Mouse (Mus musculus): Measurements from ENCODE around the gene Clptm1. TPM values are rescaled to one million over a fixed set of nuclear protein-coding genes. Genes with fewer than 3 reads are reported as not detected.

Clptm1 gene
- polyA plus RNA-seq, 1 experiment from 2014 or later = 98.6 TPM

GRCm38 (mm10) chr7:19671511-19671910 is 6.7 kb upstream of the Clptm1 start:
- Histone ChIP-seq H3K27ac (replicated peaks in 1 of 2; ENCODE audit: control insufficient read depth in 1 of 2, insufficient read depth in 1 of 2, low read depth in 2 of 2, low read length in 2 of 2) (no peak overlapping the region), H3K27me3 (ENCODE audit: control insufficient read depth, insufficient read depth, low read length) (no peaks in the 10 kb centered on the region), H3K9me3 (ENCODE audit: control insufficient read depth, low read length) (no peaks in the 10 kb centered on the region), H3K4me3 (ENCODE audit: control insufficient read depth in 1 of 2, insufficient read depth in 1 of 2, low read depth in 1 of 2, low read length in 2 of 2) (no peak overlapping the region), H3K4me2 (ENCODE audit: low read length) (no peak overlapping the region), H3K9ac (ENCODE audit: low read length) (no peak overlapping the region), H3K4me1 (ENCODE audit: control insufficient read depth in 2 of 2, insufficient read depth in 2 of 2, low read length in 2 of 2) (peaks cover 4% of the 10 kb centered on the region in 2 experiments; a peak in 3 of 4 replicates), H3K36me3 (ENCODE audit: control insufficient read depth, insufficient read depth, low read length) (no peaks in the 10 kb centered on the region)
- no peak for ATAC-seq (ENCODE audit: insufficient number of reproducible peaks, insufficient read depth, low FRiP score, low read depth)
- WGBS = 62% methylated on average over 10 of the region's 10 CpGs

DNA sequence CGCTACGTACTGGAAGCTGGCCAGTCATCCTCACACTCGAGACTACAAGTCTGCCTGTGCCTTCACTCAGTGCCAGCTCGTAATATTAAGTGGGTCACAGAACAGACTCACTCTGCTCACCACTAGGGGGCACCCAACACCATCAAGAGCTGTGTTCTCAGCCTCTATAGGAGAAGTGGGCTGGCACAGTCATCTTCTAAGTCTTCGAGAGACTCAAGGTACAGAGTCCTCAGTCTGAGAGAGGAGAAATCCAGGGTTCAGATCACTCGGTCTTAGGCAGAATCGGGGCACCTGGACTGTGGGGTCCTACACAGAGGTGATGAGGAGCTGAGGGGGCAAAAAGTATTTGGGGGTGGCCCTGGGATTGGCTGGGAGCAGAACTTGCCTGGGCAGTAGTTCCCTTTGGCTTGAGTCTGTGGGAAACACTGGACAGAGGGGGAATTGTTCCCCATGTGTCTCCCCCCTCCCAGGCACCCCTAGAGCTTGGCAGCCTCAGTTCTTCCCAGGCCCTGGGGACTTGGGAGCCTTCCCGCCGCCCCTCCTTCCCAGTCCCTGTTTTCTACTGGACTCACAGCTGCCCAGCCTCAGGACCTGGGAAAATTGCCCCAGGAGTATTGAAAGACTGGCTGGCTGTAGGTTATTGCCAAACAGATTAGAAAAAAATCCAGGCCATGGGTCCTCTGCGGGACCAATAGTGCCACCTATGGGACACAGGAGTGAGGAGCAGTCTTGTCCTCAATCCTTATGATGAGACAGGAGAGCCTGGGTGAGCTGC is 4.3 kb upstream of the Clptm1 start:
- peak; percentile 72 for ATAC-seq (ENCODE audit: insufficient number of reproducible peaks, insufficient read depth, low FRiP score, low read depth)
- H3K4me2 ChIP-seq (ENCODE audit: low read length) = peak overlapping the region; percentile 39
- H3K27ac ChIP-seq (replicated peaks in 1 of 2; ENCODE audit: control insufficient read depth in 1 of 2, insufficient read depth in 1 of 2, low read depth in 2 of 2, low read length in 2 of 2) = peak overlapping the region in 1 of 2 experiments; percentile 58; a peak in 2 of 4 replicates
- no peaks in the 10 kb centered on the region for H3K27me3 ChIP-seq (ENCODE audit: control insufficient read depth, insufficient read depth, low read length)
- no peaks in the 10 kb centered on the region for H3K36me3 ChIP-seq (ENCODE audit: control insufficient read depth, insufficient read depth, low read length)
- peaks cover 4 to 9% of the 10 kb centered on the region in 2 experiments for H3K4me1 ChIP-seq (ENCODE audit: control insufficient read depth in 2 of 2, insufficient read depth in 2 of 2, low read length in 2 of 2)
- H3K9ac ChIP-seq (ENCODE audit: low read length) = peak overlapping the region; percentile 53
- no peak overlapping the region for H3K4me3 ChIP-seq (ENCODE audit: control insufficient read depth in 1 of 2, insufficient read depth in 1 of 2, low read depth in 1 of 2, low read length in 2 of 2)
- WGBS = 4% methylated on average over 10 of the region's 10 CpGs
- H3K9me3 ChIP-seq (ENCODE audit: control insufficient read depth, low read length) = no peaks in the 10 kb centered on the region

DNA sequence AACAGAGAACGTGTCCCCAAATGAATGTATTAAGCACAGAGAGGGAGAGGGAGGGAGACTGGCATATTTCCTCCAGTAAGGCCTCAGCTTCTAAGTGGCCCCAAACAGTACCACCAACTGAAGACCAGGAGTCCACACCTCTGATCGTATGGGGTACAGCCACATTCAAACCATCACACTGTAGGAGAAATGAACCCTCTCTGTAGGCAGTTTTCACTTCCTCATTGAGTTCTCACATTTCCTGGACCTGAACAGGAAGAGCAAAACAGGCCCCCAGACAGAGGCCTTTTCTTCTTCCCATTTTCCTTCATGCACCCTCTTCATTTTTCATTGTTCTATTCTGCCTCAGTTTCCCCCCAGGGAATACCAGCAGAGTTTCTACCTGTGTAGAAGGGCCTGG is 2.6 kb upstream of the Clptm1 start:
- H3K27ac ChIP-seq (replicated peaks in 1 of 2; ENCODE audit: control insufficient read depth in 1 of 2, insufficient read depth in 1 of 2, low read depth in 2 of 2, low read length in 2 of 2) = no peak overlapping the region
- no peak for ATAC-seq (ENCODE audit: insufficient number of reproducible peaks, insufficient read depth, low FRiP score, low read depth)
- no peak overlapping the region for H3K9ac ChIP-seq (ENCODE audit: low read length)
- no peaks in the 10 kb centered on the region for H3K9me3 ChIP-seq (ENCODE audit: control insufficient read depth, low read length)
- H3K27me3 ChIP-seq (ENCODE audit: control insufficient read depth, insufficient read depth, low read length) = no peaks in the 10 kb centered on the region
- H3K4me3 ChIP-seq (ENCODE audit: control insufficient read depth in 1 of 2, insufficient read depth in 1 of 2, low read depth in 1 of 2, low read length in 2 of 2) = no peak overlapping the region
- H3K4me2 ChIP-seq (ENCODE audit: low read length) = no peak overlapping the region
- peaks cover 4% of the 10 kb centered on the region; the same call in 1 of the 2 replicates for H3K36me3 ChIP-seq (ENCODE audit: control insufficient read depth, insufficient read depth, low read length)
- peaks cover 15 to 25% of the 10 kb centered on the region in 2 experiments for H3K4me1 ChIP-seq (ENCODE audit: control insufficient read depth in 2 of 2, insufficient read depth in 2 of 2, low read length in 2 of 2)
- whole genome bisulfite sequencing = 83% methylated on average over 2 of the region's 2 CpGs

DNA sequence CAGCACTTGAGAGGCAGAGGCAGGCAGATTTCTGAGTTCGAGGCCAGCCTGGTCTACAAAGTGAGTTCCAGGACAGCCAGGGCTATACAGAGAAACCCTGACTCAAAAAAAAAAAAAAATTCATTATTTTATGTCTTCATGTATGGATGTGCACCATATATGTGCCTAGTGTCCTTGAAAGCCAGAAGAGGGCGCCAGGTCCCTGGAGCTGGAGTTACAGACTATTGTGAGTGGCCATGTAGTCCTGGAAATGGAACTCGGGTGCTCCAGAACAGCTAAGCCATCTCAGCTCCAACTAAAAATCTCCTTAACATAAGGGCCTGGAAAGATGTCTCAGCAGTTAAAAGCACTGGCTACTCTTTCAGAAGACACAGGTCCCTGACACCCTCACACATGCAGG is 1.9 kb upstream of the Clptm1 start:
- WGBS = 55% methylated on average over 3 of the region's 3 CpGs
- no peak overlapping the region for H3K4me2 ChIP-seq (ENCODE audit: low read length)
- ATAC-seq (ENCODE audit: insufficient number of reproducible peaks, insufficient read depth, low FRiP score, low read depth) = no peak
- peaks cover 15 to 32% of the 10 kb centered on the region in 2 experiments for H3K4me1 ChIP-seq (ENCODE audit: control insufficient read depth in 2 of 2, insufficient read depth in 2 of 2, low read length in 2 of 2)
- no peak overlapping the region for H3K27ac ChIP-seq (replicated peaks in 1 of 2; ENCODE audit: control insufficient read depth in 1 of 2, insufficient read depth in 1 of 2, low read depth in 2 of 2, low read length in 2 of 2)
- H3K4me3 ChIP-seq (ENCODE audit: control insufficient read depth in 1 of 2, insufficient read depth in 1 of 2, low read depth in 1 of 2, low read length in 2 of 2) = no peak overlapping the region
- no peaks in the 10 kb centered on the region for H3K9me3 ChIP-seq (ENCODE audit: control insufficient read depth, low read length)
- H3K27me3 ChIP-seq (ENCODE audit: control insufficient read depth, insufficient read depth, low read length) = no peaks in the 10 kb centered on the region
- H3K36me3 ChIP-seq (ENCODE audit: control insufficient read depth, insufficient read depth, low read length) = peaks cover 10% of the 10 kb centered on the region
- H3K9ac ChIP-seq (ENCODE audit: low read length) = no peak overlapping the region

DNA sequence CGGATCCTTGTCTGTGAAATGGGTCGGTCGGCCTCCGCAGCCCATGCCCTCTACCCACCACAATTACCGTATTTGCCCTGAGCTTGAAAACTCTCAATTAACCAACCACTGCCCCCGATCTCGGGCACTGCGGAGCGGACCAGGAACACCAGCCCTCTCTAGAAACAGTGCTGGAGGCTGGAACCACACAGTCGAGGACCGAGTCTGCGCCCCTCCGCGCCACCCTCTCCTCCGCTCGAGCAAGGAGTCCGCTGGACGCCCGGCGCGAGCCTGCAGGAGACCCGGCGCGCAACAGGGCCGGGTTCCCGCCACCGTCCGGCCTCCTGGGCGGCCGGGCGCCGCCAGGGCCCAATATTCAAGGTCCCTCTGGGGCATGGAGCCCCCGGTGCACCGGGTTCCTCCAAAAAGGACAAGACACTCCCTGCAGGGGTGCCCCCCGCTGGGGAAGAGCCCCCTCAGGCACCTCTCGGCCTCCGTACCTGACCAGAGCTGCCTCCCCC is 328 bp downstream of the Clptm1 start:
- Histone ChIP-seq H3K4me1 (ENCODE audit: control insufficient read depth in 2 of 2, insufficient read depth in 2 of 2, low read length in 2 of 2) (peaks cover 15 to 32% of the 10 kb centered on the region in 2 experiments), H3K36me3 (ENCODE audit: control insufficient read depth, insufficient read depth, low read length) (peaks cover 21% of the 10 kb centered on the region), H3K4me2 (ENCODE audit: low read length) (peak overlapping the region; percentile 91), H3K9ac (ENCODE audit: low read length) (peak overlapping the region; percentile 100), H3K4me3 (ENCODE audit: control insufficient read depth in 1 of 2, insufficient read depth in 1 of 2, low read depth in 1 of 2, low read length in 2 of 2) (peak overlapping the region; percentile 75 to 100), H3K27ac (replicated peaks in 1 of 2; ENCODE audit: control insufficient read depth in 1 of 2, insufficient read depth in 1 of 2, low read depth in 2 of 2, low read length in 2 of 2) (peak overlapping the region in 1 of 2 experiments; percentile 93; a peak in 2 of 4 replicates), H3K9me3 (ENCODE audit: control insufficient read depth, low read length) (no peaks in the 10 kb centered on the region), H3K27me3 (ENCODE audit: control insufficient read depth, insufficient read depth, low read length) (no peaks in the 10 kb centered on the region)
- ATAC-seq (ENCODE audit: insufficient number of reproducible peaks, insufficient read depth, low FRiP score, low read depth) = peak; percentile 23
- whole genome bisulfite sequencing = under 1% methylated on average over 32 of the region's 37 CpGs

DNA sequence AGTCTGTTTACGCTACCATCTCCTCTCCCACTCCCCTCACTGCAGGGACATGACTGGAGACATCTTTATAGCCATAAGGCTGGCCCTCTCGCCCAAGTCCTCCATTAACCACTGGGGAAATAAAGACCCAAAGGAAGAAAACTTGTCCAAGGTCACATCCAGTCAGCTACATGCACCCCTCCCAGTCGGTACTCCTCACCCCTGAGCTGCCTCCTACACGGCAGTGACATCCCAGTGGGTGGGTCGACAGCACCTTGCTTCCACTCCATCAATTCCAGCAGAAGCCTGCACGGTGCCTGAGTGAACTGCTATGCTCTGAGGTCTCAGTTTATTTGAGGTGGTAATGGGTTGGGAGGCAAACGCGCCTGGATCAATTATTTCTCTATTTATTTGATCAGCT is 893 bp downstream of the Clptm1 start:
- 14% methylated on average over 8 of the region's 8 CpGs for WGBS
- no peak overlapping the region for H3K27ac ChIP-seq (replicated peaks in 1 of 2; ENCODE audit: control insufficient read depth in 1 of 2, insufficient read depth in 1 of 2, low read depth in 2 of 2, low read length in 2 of 2)

GRCm38 (mm10) chr7:19652614-19653013 is 12.2 kb downstream of the Clptm1 start:
- Histone ChIP-seq H3K9ac (ENCODE audit: low read length) (no peak overlapping the region), H3K9me3 (ENCODE audit: control insufficient read depth, low read length) (no peaks in the 10 kb centered on the region), H3K27ac (replicated peaks in 1 of 2; ENCODE audit: control insufficient read depth in 1 of 2, insufficient read depth in 1 of 2, low read depth in 2 of 2, low read length in 2 of 2) (0 out of 4 replicates have a peak overlapping the region, but pooled peaks of 1 of the 2 experiments have one; percentile 17), H3K36me3 (ENCODE audit: control insufficient read depth, insufficient read depth, low read length) (peaks cover 83% of the 10 kb centered on the region), H3K4me2 (ENCODE audit: low read length) (no peak overlapping the region), H3K4me1 (ENCODE audit: control insufficient read depth in 2 of 2, insufficient read depth in 2 of 2, low read length in 2 of 2) (0 out of 4 replicates have a peak, but pooled peaks cover 0 to 4% of the 10 kb centered on the region in 2 experiments), H3K27me3 (ENCODE audit: control insufficient read depth, insufficient read depth, low read length) (no peaks in the 10 kb centered on the region), H3K4me3 (ENCODE audit: control insufficient read depth in 1 of 2, insufficient read depth in 1 of 2, low read depth in 1 of 2, low read length in 2 of 2) (no peak overlapping the region)
- WGBS = 51% methylated on average over 2 of the region's 2 CpGs
- no peak for ATAC-seq (ENCODE audit: insufficient number of reproducible peaks, insufficient read depth, low FRiP score, low read depth)

More for the DNA sequence above, 893 bp downstream of the Clptm1 start:
- no peak for ATAC-seq (ENCODE audit: insufficient number of reproducible peaks, insufficient read depth, low FRiP score, low read depth)
- Histone ChIP-seq H3K4me2 (ENCODE audit: low read length) (peak overlapping the region; percentile 91), H3K36me3 (ENCODE audit: control insufficient read depth, insufficient read depth, low read length) (peaks cover 21% of the 10 kb centered on the region), H3K4me3 (ENCODE audit: control insufficient read depth in 1 of 2, insufficient read depth in 1 of 2, low read depth in 1 of 2, low read length in 2 of 2) (peak overlapping the region; percentile 75 to 100), H3K4me1 (ENCODE audit: control insufficient read depth in 2 of 2, insufficient read depth in 2 of 2, low read length in 2 of 2) (peaks cover 11 to 28% of the 10 kb centered on the region in 2 experiments), H3K9me3 (ENCODE audit: control insufficient read depth, low read length) (no peaks in the 10 kb centered on the region), H3K27me3 (ENCODE audit: control insufficient read depth, insufficient read depth, low read length) (no peaks in the 10 kb centered on the region), H3K9ac (ENCODE audit: low read length) (peak overlapping the region; percentile 100)
